In genomic region chr6:96909061-96909480, GRCm38 (mm10) we compare ENCODE assay signal across 19 mouse cellular contexts.
DNase-seq lines count a peak whose midpoint lies in the region; ATAC-seq lines count a peak whose summit lies in the region.
"Had no signal": no experiment of that assay in that cellular context is flagged by ENCODE, and none has a peak within 500 bp of the region (broad histone marks: within the 10 kb centered on the region; RNA-seq: fewer than 3 reads in every experiment).

No protein-coding gene starts in this region.

- H3K36me3 ChIP-seq in hindbrain, embryonic 16.5 days (ENCODE audit: control insufficient read depth, insufficient read depth, low read length): no peaks in the 10 kb centered on the region
- no peaks in the 10 kb centered on the region for H3K36me3 ChIP-seq in neural tube, embryonic 15.5 days
- H3K36me3 ChIP-seq: embryonic facial prominence, embryonic 13.5 days; G1E; lung, embryonic 15.5 days had no signal

- WGBS in hindbrain, embryonic 16.5 days: 37% methylated on average over 8 of the region's 8 CpGs
- WGBS in neural tube, embryonic 15.5 days: 9% methylated on average over 8 of the region's 8 CpGs

- intact Hi-C loops in left cerebral cortex, postnatal 4 days (cut with DNase I): no loop called here

- H3K9me3 ChIP-seq in hindbrain, embryonic 16.5 days (ENCODE audit: control insufficient read depth, low read length): no peaks in the 10 kb centered on the region
- H3K9me3 ChIP-seq in neural tube, embryonic 15.5 days (replicated peaks): no peaks in the 10 kb centered on the region
- H3K9me3 ChIP-seq: embryonic facial prominence, embryonic 13.5 days; lung, embryonic 15.5 days; megakaryocyte, embryonic 14.5 days had no signal

- no peak overlapping the region for H3K9ac ChIP-seq in hindbrain, embryonic 16.5 days (ENCODE audit: low read depth, low read length)
- H3K9ac ChIP-seq in neural tube, embryonic 15.5 days (replicated peaks): no peak overlapping the region
- H3K9ac ChIP-seq: embryonic facial prominence, embryonic 13.5 days; forebrain, postnatal 0 days; lung, embryonic 15.5 days had no signal

- no peak overlapping the region for H3K27ac ChIP-seq in hindbrain, embryonic 16.5 days (ENCODE audit: low read depth, low read length)
- no peak overlapping the region for H3K27ac ChIP-seq in neural tube, embryonic 15.5 days (replicated peaks)
- H3K27ac ChIP-seq: embryonic facial prominence, embryonic 13.5 days; lung, embryonic 15.5 days had no signal

- ATAC-seq in hindbrain, embryonic 16.5 days: peak; percentile 84
- peak; percentile 79 for ATAC-seq in neural tube, embryonic 15.5 days (ENCODE audit: low FRiP score)
- ATAC-seq: forebrain, postnatal 0 days had no signal

- H3K4me3 ChIP-seq in hindbrain, embryonic 16.5 days (ENCODE audit: low read length): no peak overlapping the region
- H3K4me3 ChIP-seq in neural tube, embryonic 15.5 days (replicated peaks): no peak overlapping the region
- H3K4me3 ChIP-seq: embryonic facial prominence, embryonic 13.5 days; lung, embryonic 15.5 days; megakaryocyte, embryonic 14.5 days had no signal

- peak overlapping the region; percentile 20; the same call in 1 of the 2 replicates for H3K4me2 ChIP-seq in hindbrain, embryonic 16.5 days (ENCODE audit: low read length)
- H3K4me2 ChIP-seq in neural tube, embryonic 15.5 days: peak overlapping the region; percentile 33
- H3K4me2 ChIP-seq: embryonic facial prominence, embryonic 13.5 days; heart, embryonic 11.5 days; lung, embryonic 15.5 days had no signal

- H3K4me1 ChIP-seq in hindbrain, embryonic 16.5 days (ENCODE audit: control insufficient read depth, insufficient read depth, low read depth, low read length): no peaks in the 10 kb centered on the region
- H3K4me1 ChIP-seq in neural tube, embryonic 15.5 days: peaks cover 12% of the 10 kb centered on the region
- H3K4me1 ChIP-seq: embryonic facial prominence, embryonic 13.5 days; lung, embryonic 15.5 days; megakaryocyte, embryonic 14.5 days had no signal

- H3K27me3 ChIP-seq in hindbrain, embryonic 16.5 days (replicated peaks; ENCODE audit: control insufficient read depth, insufficient read depth, low read length): no peaks in the 10 kb centered on the region
- no peaks in the 10 kb centered on the region for H3K27me3 ChIP-seq in neural tube, embryonic 15.5 days (replicated peaks)
- H3K27me3 ChIP-seq: embryonic facial prominence, embryonic 13.5 days; lung, embryonic 15.5 days; megakaryocyte, embryonic 14.5 days had no signal

- DNase-seq in embryo, embryonic 10.5 days (ENCODE audit: low spot score): peak; percentile 4
- DNase-seq in embryo, embryonic 10 days (ENCODE audit: low spot score): no peak
- DNase-seq in left cerebral cortex, postnatal 4 days: peak; percentile 28
- DNase-seq in left cerebral cortex, adult 9 months (ENCODE audit: low spot score in 2 of 2): no peak
- no peak for DNase-seq in yolk sac, embryonic 10.5 days (ENCODE audit: low spot score)
- DNase-seq: cerebellum, adult 8-10 months; forebrain, postnatal 0 days; gastrocnemius, postnatal 25 days; heart, postnatal 36 days; kidney, adult 9 months; right cerebral cortex, postnatal 14 days; thymus, adult 2 months had no signal

Comparison
In these comparisons a context has a peak if more than half of its experiments do, and no peak if none do; other contexts are left out.
1. DNase-seq: peak in embryo, embryonic 10.5 days (single experiment) and left cerebral cortex, postnatal 4 days (single experiment); none in embryo, embryonic 10 days (single experiment), left cerebral cortex, adult 9 months (0 of 2) and yolk sac, embryonic 10.5 days (single experiment).